Mouse (Mus musculus) embryonic stem cell, embryonic (primary cell): ENCODE measurements at regions not wholly inside any gene's neighbourhood (a gene's known extent, or its start where the extent isn't known, plus 50 kb on each side); places are given as distances from the start of the nearest gene placed in this dataset.
"Not testable (repeated sequence)": the region's sequence is repeated elsewhere in the genome, so short reads cannot be mapped to it uniquely, and the experiment has no call there.

Experiments
- CTCF ChIA-PET, 4 experiments: fragments of 300-600 bp in 2 of 4; fragments of 350-600 bp in 2 of 4; sonication (Branson Sonifier 250); formaldehyde crosslinking; loops; one replicate each; lab custom pipeline; 2022; ENCODE audit warnings: inconsistent platforms in 2 of 4; lab: Charles Lee
- POLR2A ChIA-PET, 4 experiments: fragments of 300-600 bp in 2 of 4; fragments of 350-600 bp in 2 of 4; sonication (Branson Sonifier 250); formaldehyde crosslinking; loops; one replicate each; lab custom pipeline; 2022; ENCODE audit warnings: antibody characterized with exemption in 4 of 4, inconsistent platforms in 1 of 4; lab: Charles Lee

DNA sequence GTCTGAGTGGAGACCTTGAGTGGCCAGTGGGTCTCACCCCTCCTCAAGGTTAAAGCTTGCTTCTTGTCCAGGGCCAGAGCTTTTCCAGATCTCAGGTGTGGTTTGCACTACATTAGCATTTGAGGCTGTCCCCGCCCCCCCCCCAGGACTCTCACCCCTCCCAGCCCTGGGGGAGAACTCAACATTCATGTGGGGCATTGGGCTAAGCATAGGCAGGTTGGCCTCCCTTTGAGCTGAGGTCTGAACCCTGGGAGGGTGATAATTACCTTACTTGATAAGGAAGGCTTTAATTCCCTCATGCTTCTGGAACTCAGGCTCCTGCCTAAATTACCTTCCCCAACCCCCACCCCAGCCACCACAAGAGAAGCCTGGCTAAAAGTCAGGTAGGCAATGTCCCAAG is 78.9 kb upstream of the Gm21863 start:
- CTCF ChIA-PET, result not testable (repeated sequence)
- POLR2A ChIA-PET, result interaction anchor here in 1 of 4 experiments (1.2 kb wide), 1 partner anchor 78 kb away, joined by 3 read pairs; no protein-coding TSS in a partner anchor

DNA sequence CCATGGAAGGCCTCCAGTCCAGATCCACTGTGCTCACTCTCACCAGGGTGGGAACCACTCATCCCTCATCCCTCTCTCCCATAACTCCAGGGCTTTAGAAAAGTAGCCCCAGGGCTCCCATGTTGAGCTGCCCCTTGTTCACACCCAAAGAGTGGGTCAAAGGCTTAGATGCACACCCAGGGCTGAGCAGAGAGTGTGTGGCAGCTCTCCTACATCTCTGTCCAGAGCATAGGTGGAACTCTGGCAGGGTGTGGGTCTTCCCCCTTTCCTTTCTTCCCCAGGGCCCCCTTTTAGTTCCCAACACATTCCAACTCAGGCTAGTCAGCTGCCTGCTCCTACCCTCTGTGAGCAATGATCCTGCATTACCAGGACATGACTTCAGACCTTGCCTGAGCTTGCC is 78.1 kb upstream of the Gm21863 start:
- ChIA-PET POLR2A (interaction anchor here in 1 of 4 experiments (1.2 kb wide), 1 partner anchor 78 kb away, joined by 3 read pairs; no protein-coding TSS in a partner anchor), CTCF (no interaction called here)

DNA sequence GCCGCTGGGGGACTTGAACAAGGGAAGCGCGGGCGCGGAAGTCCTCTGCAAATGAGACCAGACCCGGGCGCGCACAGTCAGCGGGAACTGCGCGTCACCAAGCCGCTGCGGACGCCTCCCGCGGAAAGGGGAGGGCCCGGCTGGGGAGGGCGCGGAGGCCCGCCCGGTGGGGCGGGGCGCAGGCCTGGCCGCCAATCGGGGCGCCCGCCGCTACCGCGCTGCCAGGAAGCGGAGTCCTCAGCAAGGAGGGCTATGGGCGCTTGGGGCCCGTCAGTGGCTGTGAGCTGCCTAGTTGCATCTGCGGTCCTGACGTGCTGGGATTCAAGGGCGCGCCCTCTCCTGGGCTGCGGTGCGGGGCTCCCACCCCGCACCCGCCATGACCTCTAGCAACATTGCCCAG is 71.9 kb upstream of the Gm21863 start:
- CTCF ChIA-PET, result no interaction called here
- POLR2A ChIA-PET, result no interaction called here
